Mouse (Mus musculus) liver, postnatal 0 days (tissue): ENCODE data around the gene Pin1rt1. TPM values are rescaled to one million over a fixed set of nuclear protein-coding genes. Genes with fewer than 3 reads are reported as not detected.
A peak's percentile ranks its signal among the peaks of the same experiment; 100 is the strongest.

Experiments used
- ATAC-seq: fragments of 200-750 bp; cut with Nextera tagmentation; 2 replicates; pipeline ENCODE4 v1.8.0; 2017; ENCODE audit warnings: mild to moderate bottlenecking, moderate library complexity
- DNase-seq: peaks from one replicate; pipeline ENCODE4 v3.0.0-alpha.2; 2016
- H3K27ac ChIP-seq: fragments of 300-500 bp; sonication (generic); 2 replicates; pipeline ENCODE4 v1.5.1; 2014; ENCODE audit warnings: antibody characterized with exemption, moderate library complexity, mild to moderate bottlenecking, low read depth
- H3K27me3 ChIP-seq: fragments of 300-500 bp; sonication (generic); 2 replicates; pipeline ENCODE4 v1.6.1; 2014; ENCODE audit warnings: low read length, control low read depth, mixed read lengths; ENCODE audit not compliant: insufficient read depth
- H3K36me3 ChIP-seq: fragments of 300-500 bp; sonication (generic); replicated peaks from 2 replicates; pipeline ENCODE4 v1.6.1; 2014; ENCODE audit warnings: mild to moderate bottlenecking, control low read depth, low read length, moderate library complexity, mixed read lengths; ENCODE audit not compliant: insufficient read depth
- H3K4me1 ChIP-seq: fragments of 300-500 bp; sonication (generic); 2 replicates; pipeline ENCODE4 v1.6.1; 2014; ENCODE audit warnings: antibody characterized with exemption, mild to moderate bottlenecking, control low read depth; ENCODE audit not compliant: insufficient read depth
- H3K4me2 ChIP-seq: fragments of 300-500 bp; sonication (generic); 2 replicates; pipeline ENCODE4 v1.6.1; 2014; ENCODE audit warnings: low read depth, mild to moderate bottlenecking, low read length, moderate library complexity, mixed read lengths
- H3K4me3 ChIP-seq: fragments of 300-500 bp; sonication (generic); 2 replicates; pipeline ENCODE4 v1.5.1; 2014; ENCODE audit warnings: low read depth, low read length
- H3K9ac ChIP-seq: fragments of 300-500 bp; sonication (generic); replicated peaks from 2 replicates; pipeline ENCODE4 v1.6.1; 2014; ENCODE audit warnings: mild to moderate bottlenecking, moderate library complexity
- H3K9me3 ChIP-seq: fragments of 300-500 bp; sonication (generic); 2 replicates; pipeline ENCODE4 v1.6.1; 2016; ENCODE audit warnings: mild to moderate bottlenecking, control low read depth, low read length, mixed read lengths
- CTCF ChIP-seq: sonication (generic); IDR thresholded peaks from 2 replicates; pipeline ENCODE4 v1.5.1; 2016; ENCODE audit warnings: antibody characterized with exemption, low read depth
- EP300 ChIP-seq: IDR thresholded peaks from 2 replicates; pipeline ENCODE4 v1.6.1; 2016; ENCODE audit warnings: antibody characterized with exemption, low read depth, mild to moderate bottlenecking
- WGBS: fragments of 180-500 bp; shearing (Covaris S2); extraction: QIAGEN DNeasy Blood & Tissue Kit; methylation state at CpG from one replicate; pipeline ENCODE4 v1.1.7; 2014; ENCODE audit not compliant: insufficient replicate concordance; 5-methylcytosine and 5-hydroxymethylcytosine counted together
- polyA plus RNA-seq: library from polyadenylated mRNA; unstranded; fragments of >200 nt; fragmentation: Nextera tagmentation; extraction: Ambion mirVana; gene quantifications from 2 replicates; pipeline ENCODE4 v1.2.1, GENCODE M21; 2015

Pin1rt1 gene
- polyA plus RNA-seq, 1 experiment from 2014 or later: not detected

- Histone ChIP-seq H3K9me3 (no peaks in the 10 kb centered on the region), H3K9ac (peak overlapping the region; percentile 82; the same call in 1 of the 2 replicates), H3K27ac (peak overlapping the region; percentile 39; the same call in 1 of the 2 replicates), H3K4me1 (no peaks in the 10 kb centered on the region), H3K4me2 (peak overlapping the region; percentile 77), H3K27me3 (peaks cover 6% of the 10 kb centered on the region; the same call in 1 of the 2 replicates), H3K36me3 (no peaks in the 10 kb centered on the region), H3K4me3 (peak overlapping the region; percentile 71)
- 53% methylated on average over 7 of the region's 7 CpGs for WGBS
- DNase-seq (no peak), ATAC-seq (no peak)
- TF ChIP-seq CTCF: no peak
- no peak for TF ChIP-seq EP300
Measured at GRCm38 (mm10) chr2:104740248-104740949, 24.2 kb upstream of the Pin1rt1 start.

GRCm38 (mm10) chr2:104739691-104740090 lies 23.5 kb upstream of the Pin1rt1 start:
- no peaks in the 10 kb centered on the region for H3K4me1 ChIP-seq
- H3K36me3 ChIP-seq: no peaks in the 10 kb centered on the region
- DNase-seq (no peak), ATAC-seq (no peak)
- H3K4me2 ChIP-seq: no peak overlapping the region
- 75% methylated on average over 2 of the region's 2 CpGs for WGBS
- TF ChIP-seq CTCF (no peak), EP300 (no peak)
- no peak overlapping the region for H3K4me3 ChIP-seq
- H3K9ac ChIP-seq: no peak overlapping the region
- no peaks in the 10 kb centered on the region for H3K9me3 ChIP-seq
- H3K27me3 ChIP-seq: peaks cover 6% of the 10 kb centered on the region; the same call in 1 of the 2 replicates
- no peak overlapping the region for H3K27ac ChIP-seq

GRCm38 (mm10) chr2:104736241-104736640 lies 20.1 kb upstream of the Pin1rt1 start:
- Histone ChIP-seq H3K4me2 (no peak overlapping the region), H3K9me3 (no peaks in the 10 kb centered on the region), H3K4me1 (no peaks in the 10 kb centered on the region; the same call in none of the 2 replicates), H3K36me3 (no peaks in the 10 kb centered on the region), H3K27ac (no peak overlapping the region), H3K4me3 (no peak overlapping the region), H3K27me3 (no peaks in the 10 kb centered on the region), H3K9ac (no peak overlapping the region)
- 57% methylated on average over 7 of the region's 7 CpGs for WGBS
- TF ChIP-seq EP300 (no peak), CTCF (no peak)
- peak; percentile 35 for DNase-seq
- no peak for ATAC-seq

GRCm38 (mm10) chr2:104732562-104733256 lies 16.5 kb upstream of the Pin1rt1 start:
- no peaks in the 10 kb centered on the region for H3K36me3 ChIP-seq
- no peaks in the 10 kb centered on the region for H3K27me3 ChIP-seq
- H3K9me3 ChIP-seq: no peaks in the 10 kb centered on the region
- peak overlapping the region; percentile 58 for H3K27ac ChIP-seq
- WGBS: 38% methylated on average over 7 of the region's 7 CpGs
- peak overlapping the region; percentile 50; the same call in 1 of the 2 replicates for H3K4me2 ChIP-seq
- DNase-seq (no peak), ATAC-seq (peak; percentile 60)
- no peak overlapping the region for H3K9ac ChIP-seq
- H3K4me1 ChIP-seq: no peaks in the 10 kb centered on the region; the same call in none of the 2 replicates
- no peak overlapping the region for H3K4me3 ChIP-seq
- 0 out of 2 replicates have a peak, but pooled peaks have one; percentile 4 for TF ChIP-seq EP300
- no peak for TF ChIP-seq CTCF

- H3K36me3 ChIP-seq: no peaks in the 10 kb centered on the region
- peak overlapping the region; percentile 58 for H3K27ac ChIP-seq
- no peaks in the 10 kb centered on the region for H3K9me3 ChIP-seq
- no peaks in the 10 kb centered on the region; the same call in none of the 2 replicates for H3K4me1 ChIP-seq
- no peak overlapping the region for H3K9ac ChIP-seq
- peak; percentile 43 for DNase-seq
- peak; percentile 68 for ATAC-seq
- H3K27me3 ChIP-seq: no peaks in the 10 kb centered on the region
- H3K4me2 ChIP-seq: peak overlapping the region; percentile 50
- TF ChIP-seq CTCF (no peak), EP300 (no peak)
- no peak overlapping the region for H3K4me3 ChIP-seq
- 26% methylated on average over 9 of the region's 9 CpGs for WGBS
Measured at GRCm38 (mm10) chr2:104732033-104732444, 15.9 kb upstream of the Pin1rt1 start.

- no peak overlapping the region for H3K9ac ChIP-seq
- H3K9me3 ChIP-seq: no peaks in the 10 kb centered on the region
- WGBS: 77% methylated on average over 1 of the region's 1 CpGs
- H3K4me2 ChIP-seq: no peak overlapping the region
- no peak overlapping the region for H3K4me3 ChIP-seq
- ATAC-seq: no peak
- peaks cover 4% of the 10 kb centered on the region; the same call in 1 of the 2 replicates for H3K36me3 ChIP-seq
- no peaks in the 10 kb centered on the region for H3K27me3 ChIP-seq
- DNase-seq: no peak
- H3K27ac ChIP-seq: no peak overlapping the region
- H3K4me1 ChIP-seq: no peaks in the 10 kb centered on the region; the same call in 1 of the 2 replicates
- TF ChIP-seq EP300 (no peak), CTCF (no peak)
Measured at GRCm38 (mm10) chr2:104727369-104727768, 11.2 kb upstream of the Pin1rt1 start.
